Mouse (Mus musculus) ES-Bruce4 (cell line): ENCODE measurements around the gene Gna12. TPM values are rescaled to one million over a fixed set of nuclear protein-coding genes. Genes with fewer than 3 reads are reported as not detected.

Source experiments
- H3K27ac ChIP-seq: 2 replicates; pipeline ENCODE4 v1.5.1; 2012; ENCODE audit warnings: low read length, inconsistent platforms; ENCODE audit not compliant: insufficient read depth
- H3K27me3 ChIP-seq: 2 replicates; pipeline ENCODE4 v1.6.1; 2012; ENCODE audit warnings: mild to moderate bottlenecking, low read length, inconsistent platforms; ENCODE audit not compliant: control insufficient read depth, poor library complexity, insufficient read depth, severe bottlenecking
- H3K36me3 ChIP-seq: 2 replicates; pipeline ENCODE4 v1.6.1; 2012; ENCODE audit warnings: inconsistent platforms, mild to moderate bottlenecking, low read length, moderate library complexity; ENCODE audit not compliant: control insufficient read depth, poor library complexity, insufficient read depth, severe bottlenecking
- H3K4me1 ChIP-seq: one replicate; pipeline ENCODE4 v1.8.1; 2011; ENCODE audit warnings: low read length; ENCODE audit not compliant: control insufficient read depth, insufficient read depth
- H3K4me3 ChIP-seq: 2 replicates; pipeline ENCODE4 v1.5.1; 2011; ENCODE audit warnings: low read depth, mild to moderate bottlenecking, low read length
- H3K9ac ChIP-seq: 2 replicates; pipeline ENCODE4 v1.6.1; 2012; ENCODE audit warnings: low read depth, mild to moderate bottlenecking, inconsistent platforms; ENCODE audit not compliant: poor library complexity, severe bottlenecking
- H3K9me3 ChIP-seq: replicated peaks from 2 replicates; pipeline ENCODE4 v1.6.1; 2012; ENCODE audit warnings: mild to moderate bottlenecking, low read length, inconsistent platforms; ENCODE audit not compliant: control insufficient read depth, poor library complexity, insufficient read depth, severe bottlenecking
- CTCF ChIP-seq: IDR thresholded peaks from one replicate; pipeline ENCODE4 v1.8.1; 2011; ENCODE audit warnings: low read depth, low read length
- EP300 ChIP-seq: IDR thresholded peaks from 2 replicates; pipeline ENCODE4 v1.6.1; 2011; ENCODE audit warnings: low read depth, low read length; ENCODE audit not compliant: insufficient read depth
- POLR2A ChIP-seq: IDR thresholded peaks from one replicate; pipeline ENCODE4 v1.8.1; 2011; ENCODE audit warnings: low read length; ENCODE audit not compliant: insufficient read depth
- polyA plus RNA-seq: library from polyadenylated mRNA; stranded (reverse); fragments of >200 nt; gene quantifications from 2 replicates; pipeline ENCODE4 v1.2.4, GENCODE M21; 2011; ENCODE audit warnings: low read depth; ENCODE audit not compliant: missing spikeins, insufficient read depth, insufficient read length

Gna12 gene
- polyA plus RNA-seq, 1 experiment: 29.9 TPM

GRCm38 (mm10) chr5:140781886-140782572, 48.2 kb downstream of the Gna12 start:
- H3K4me3 ChIP-seq: no peak overlapping the region
- no peaks in the 10 kb centered on the region for H3K9me3 ChIP-seq
- TF ChIP-seq POLR2A (no peak), CTCF (no peak)
- H3K4me1 ChIP-seq: no peaks in the 10 kb centered on the region
- no peaks in the 10 kb centered on the region for H3K27me3 ChIP-seq
- H3K36me3 ChIP-seq: peaks cover 15% of the 10 kb centered on the region
- H3K27ac ChIP-seq: no peak overlapping the region
- no peak overlapping the region for H3K9ac ChIP-seq

DNA sequence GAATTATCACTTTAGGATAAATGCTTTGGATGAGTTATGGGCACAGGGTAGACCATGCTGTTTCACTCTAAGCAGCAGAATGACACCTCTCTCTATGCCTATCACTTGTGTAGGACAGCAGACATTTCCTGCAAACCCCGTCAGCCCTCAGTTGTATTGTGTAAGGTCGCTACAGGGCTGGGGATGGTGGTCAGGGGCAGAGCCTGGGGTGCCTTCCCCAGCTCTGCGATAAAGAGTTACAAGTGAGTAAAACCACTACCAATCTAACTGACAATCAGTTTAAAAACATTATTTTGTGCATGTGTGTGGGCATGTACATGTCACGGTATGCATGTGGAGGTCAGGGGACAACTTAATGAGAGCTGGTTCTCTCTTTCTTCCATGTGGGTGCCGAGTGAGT, 49.1 kb downstream of the Gna12 start:
- H3K4me1 ChIP-seq: no peaks in the 10 kb centered on the region
- H3K9me3 ChIP-seq: no peaks in the 10 kb centered on the region
- TF ChIP-seq EP300: no peak
- TF ChIP-seq CTCF: no peak
- TF ChIP-seq POLR2A: no peak
- H3K36me3 ChIP-seq: peaks cover 15% of the 10 kb centered on the region
- H3K9ac ChIP-seq: no peak overlapping the region
- H3K27ac ChIP-seq: no peak overlapping the region
- H3K27me3 ChIP-seq: no peaks in the 10 kb centered on the region
- H3K4me3 ChIP-seq: no peak overlapping the region

DNA sequence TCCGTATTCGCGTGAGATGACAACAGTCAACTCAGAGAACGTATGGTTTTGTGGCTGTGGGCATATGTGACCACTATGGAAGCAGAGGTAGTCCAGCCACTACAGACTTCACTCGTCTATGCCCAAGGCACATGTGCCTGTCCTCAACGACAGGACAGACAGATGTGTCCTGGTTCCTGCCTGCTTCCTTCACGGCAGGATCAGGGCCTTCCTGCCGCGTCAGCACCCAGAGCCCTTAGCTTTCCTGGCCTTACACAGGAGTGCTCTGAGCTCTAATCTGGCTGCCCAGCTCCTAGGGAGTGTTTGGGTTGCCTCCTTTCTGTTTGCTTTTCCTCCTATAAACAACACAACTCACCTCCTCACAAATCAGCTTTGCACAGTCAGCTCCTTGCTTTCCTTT, 53.3 kb downstream of the Gna12 start:
- TF ChIP-seq EP300: no peak
- no peak for TF ChIP-seq CTCF
- no peak for TF ChIP-seq POLR2A
- Histone ChIP-seq H3K4me3 (no peak overlapping the region), H3K9me3 (no peaks in the 10 kb centered on the region), H3K36me3 (peaks cover 9% of the 10 kb centered on the region), H3K27me3 (no peaks in the 10 kb centered on the region), H3K9ac (no peak overlapping the region), H3K4me1 (no peaks in the 10 kb centered on the region), H3K27ac (no peak overlapping the region)

DNA sequence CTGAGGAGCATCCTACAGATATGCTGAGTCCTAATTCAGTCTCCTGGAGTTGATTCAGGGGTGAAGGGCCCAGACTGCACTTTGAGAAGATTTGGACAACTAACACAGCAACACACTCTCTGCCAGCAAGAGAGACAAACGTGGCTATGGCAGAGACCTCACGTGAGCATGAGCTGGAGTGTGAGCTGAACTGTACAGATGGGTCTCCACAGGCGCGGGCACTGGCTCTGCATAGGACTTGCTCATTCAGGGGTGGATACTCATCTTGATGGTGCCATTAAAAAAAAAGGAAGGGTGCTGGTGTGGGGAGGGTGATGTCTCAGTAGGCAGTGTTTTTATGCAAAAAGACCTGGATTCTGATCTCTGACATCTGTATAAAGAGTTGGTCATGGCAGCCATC, 55.1 kb downstream of the Gna12 start:
- no peak for TF ChIP-seq POLR2A
- Histone ChIP-seq H3K4me3 (no peak overlapping the region), H3K27me3 (no peaks in the 10 kb centered on the region), H3K36me3 (peaks cover 5% of the 10 kb centered on the region; the same call in 1 of the 2 replicates), H3K4me1 (no peaks in the 10 kb centered on the region), H3K9me3 (no peaks in the 10 kb centered on the region), H3K9ac (no peak overlapping the region), H3K27ac (no peak overlapping the region)

- Histone ChIP-seq H3K27me3 (no peaks in the 10 kb centered on the region), H3K9me3 (no peaks in the 10 kb centered on the region), H3K4me1 (peaks cover 5% of the 10 kb centered on the region), H3K36me3 (no peaks in the 10 kb centered on the region), H3K9ac (no peak overlapping the region), H3K4me3 (no peak overlapping the region), H3K27ac (no peak overlapping the region)
- no peak for TF ChIP-seq EP300
- TF ChIP-seq CTCF: no peak
- TF ChIP-seq POLR2A: no peak
Observed at GRCm38 (mm10) chr5:140772158-140772557, 58.1 kb downstream of the Gna12 start.

GRCm38 (mm10) chr5:140771612-140772011, 58.6 kb downstream of the Gna12 start:
- Histone ChIP-seq H3K4me1 (peaks cover 5% of the 10 kb centered on the region), H3K27me3 (no peaks in the 10 kb centered on the region), H3K4me3 (no peak overlapping the region), H3K27ac (no peak overlapping the region), H3K9ac (no peak overlapping the region), H3K36me3 (no peaks in the 10 kb centered on the region), H3K9me3 (no peaks in the 10 kb centered on the region)
- no peak for TF ChIP-seq CTCF
